Mouse (Mus musculus) small intestine, adult 2 months (tissue): ENCODE measurements around the gene Rab11fip3. TPM values are rescaled to one million over a fixed set of nuclear protein-coding genes. Genes with fewer than 3 reads are reported as not detected.
A peak's percentile ranks its signal among the peaks of the same experiment; 100 is the strongest.

ENCODE experiments used
- H3K27ac ChIP-seq: fragments of 200-500 bp; 2 replicates; pipeline ENCODE4 v1.5.1; 2012; ENCODE audit warnings: low read depth, low read length, control low read depth, inconsistent platforms; ENCODE audit not compliant: insufficient read depth
- H3K27me3 ChIP-seq: fragments of 200-500 bp; 2 replicates; pipeline ENCODE4 v1.6.1; 2012; ENCODE audit warnings: mild to moderate bottlenecking, moderate library complexity, low read length, inconsistent platforms; ENCODE audit not compliant: control insufficient read depth, insufficient read depth
- H3K36me3 ChIP-seq: fragments of 200-500 bp; 2 replicates; pipeline ENCODE4 v1.6.1; 2012; ENCODE audit warnings: mild to moderate bottlenecking, low read length, control low read depth, inconsistent platforms; ENCODE audit not compliant: control insufficient read depth, insufficient read depth
- H3K4me1 ChIP-seq: fragments of 200-500 bp; 2 replicates; pipeline ENCODE4 v1.6.1; 2012; ENCODE audit warnings: low read length, inconsistent platforms, mixed read lengths; ENCODE audit not compliant: control insufficient read depth, insufficient read depth, insufficient read length
- H3K4me3 ChIP-seq: fragments of 200-500 bp; 2 replicates; pipeline ENCODE4 v1.5.1; 2012; ENCODE audit warnings: low read depth, mild to moderate bottlenecking, control low read depth, inconsistent platforms, low read length, moderate library complexity
- CTCF ChIP-seq: fragments of 200-500 bp; IDR thresholded peaks from 2 replicates; pipeline ENCODE4 v1.5.1; 2012; ENCODE audit warnings: low read depth, mild to moderate bottlenecking, control low read depth, inconsistent platforms, low read length, moderate library complexity, mixed read lengths; ENCODE audit not compliant: insufficient replicate concordance, insufficient read length; ENCODE audit errors: extremely low read depth
- POLR2A ChIP-seq: fragments of 200-500 bp; IDR thresholded peaks from 2 replicates; pipeline ENCODE4 v1.6.1; 2012; ENCODE audit warnings: low read depth, mild to moderate bottlenecking, control low read depth, inconsistent platforms, low read length, moderate library complexity
- WGBS: fragments of 180-500 bp; shearing (Covaris S2); methylation state at CpG from one replicate; pipeline ENCODE4 v1.1.7; 2018; 5-methylcytosine and 5-hydroxymethylcytosine counted together
- polyA plus RNA-seq: library from polyadenylated mRNA; depleted of rRNA; stranded (reverse); fragments of >200 nt; gene quantifications from 2 replicates; pipeline ENCODE4 v1.2.3, GENCODE M21; 2012

The Rab11fip3 gene
- polyA plus RNA-seq, 1 experiment, result 116 TPM

GRCm38 (mm10) chr17:26113181-26113948, 44.0 kb upstream of the Rab11fip3 start, which contains the start of gene Tmem8:
TSS of gene Tmem8 (plus strand) at chr17:26113299.
- WGBS, result 2% methylated on average over 69 of the region's 75 CpGs
- Histone ChIP-seq H3K4me3 (peak within 1 kb of the TSS; percentile 86), H3K36me3 (peaks cover 9% of the 10 kb centered on the region; the same call in 1 of the 2 replicates), H3K4me1 (peaks cover 13% of the 10 kb centered on the region), H3K27me3 (0 out of 2 replicates have a peak, but pooled peaks cover 3% of the 10 kb centered on the region), H3K27ac (peak within 1 kb of the TSS; percentile 100)
- peak; percentile 91 for TF ChIP-seq POLR2A
- peak; percentile 35; the same call in 1 of the 2 replicates for TF ChIP-seq CTCF

- peak overlapping the region; percentile 12; the same call in 1 of the 2 replicates for H3K27ac ChIP-seq
- H3K4me1 ChIP-seq, result peaks cover 13% of the 10 kb centered on the region
- TF ChIP-seq CTCF, result no peak
- TF ChIP-seq POLR2A, result no peak
- H3K36me3 ChIP-seq, result peaks cover 4% of the 10 kb centered on the region; the same call in 1 of the 2 replicates
- 18% methylated on average over 14 of the region's 14 CpGs for WGBS
- 0 out of 2 replicates have a peak, but pooled peaks cover 3% of the 10 kb centered on the region for H3K27me3 ChIP-seq
- peak overlapping the region; percentile 86 for H3K4me3 ChIP-seq
Observed at GRCm38 (mm10) chr17:26112751-26113150, 43.4 kb upstream of the Rab11fip3 start.

GRCm38 (mm10) chr17:26111722-26112121, 42.4 kb upstream of the Rab11fip3 start:
- Histone ChIP-seq H3K4me1 (peaks cover 9% of the 10 kb centered on the region), H3K27me3 (0 out of 2 replicates have a peak, but pooled peaks cover 3% of the 10 kb centered on the region), H3K36me3 (no peaks in the 10 kb centered on the region), H3K27ac (no peak overlapping the region), H3K4me3 (no peak overlapping the region)
- TF ChIP-seq CTCF (no peak), POLR2A (no peak)
- WGBS, result 28% methylated on average over 4 of the region's 4 CpGs

- 0 out of 2 replicates have a peak, but pooled peaks cover 3% of the 10 kb centered on the region for H3K27me3 ChIP-seq
- TF ChIP-seq CTCF, result no peak
- no peak for TF ChIP-seq POLR2A
- no peaks in the 10 kb centered on the region for H3K36me3 ChIP-seq
- 72% methylated on average over 4 of the region's 4 CpGs for WGBS
- peaks cover 6% of the 10 kb centered on the region; the same call in 1 of the 2 replicates for H3K4me1 ChIP-seq
- no peak overlapping the region for H3K4me3 ChIP-seq
- no peak overlapping the region for H3K27ac ChIP-seq
Observed at GRCm38 (mm10) chr17:26111024-26111423, 41.7 kb upstream of the Rab11fip3 start.

- no peaks in the 10 kb centered on the region for H3K36me3 ChIP-seq
- 0 out of 2 replicates have a peak, but pooled peaks cover 3% of the 10 kb centered on the region for H3K27me3 ChIP-seq
- TF ChIP-seq POLR2A (no peak), CTCF (no peak)
- 54% methylated on average over 4 of the region's 4 CpGs for WGBS
- no peaks in the 10 kb centered on the region; the same call in 1 of the 2 replicates for H3K4me1 ChIP-seq
- no peak overlapping the region for H3K4me3 ChIP-seq
- H3K27ac ChIP-seq, result no peak overlapping the region
Observed at GRCm38 (mm10) chr17:26110156-26110555, 40.8 kb upstream of the Rab11fip3 start.

GRCm38 (mm10) chr17:26105619-26106018, 36.3 kb upstream of the Rab11fip3 start:
- Histone ChIP-seq H3K4me3 (no peak overlapping the region), H3K4me1 (no peaks in the 10 kb centered on the region), H3K36me3 (no peaks in the 10 kb centered on the region), H3K27me3 (no peaks in the 10 kb centered on the region), H3K27ac (no peak overlapping the region)
- no peak for TF ChIP-seq POLR2A
- TF ChIP-seq CTCF, result no peak
- WGBS, result 63% methylated on average over 4 of the region's 4 CpGs

GRCm38 (mm10) chr17:26101478-26101877, 32.1 kb upstream of the Rab11fip3 start:
- TF ChIP-seq POLR2A, result no peak
- no peak for TF ChIP-seq CTCF
- no peak overlapping the region for H3K27ac ChIP-seq
- H3K4me3 ChIP-seq, result no peak overlapping the region
- no peaks in the 10 kb centered on the region for H3K4me1 ChIP-seq
- 58% methylated on average over 3 of the region's 4 CpGs for WGBS
- H3K36me3 ChIP-seq, result no peaks in the 10 kb centered on the region
- H3K27me3 ChIP-seq, result no peaks in the 10 kb centered on the region
